Mouse (Mus musculus): ENCODE data around the gene Zscan2.

DNA sequence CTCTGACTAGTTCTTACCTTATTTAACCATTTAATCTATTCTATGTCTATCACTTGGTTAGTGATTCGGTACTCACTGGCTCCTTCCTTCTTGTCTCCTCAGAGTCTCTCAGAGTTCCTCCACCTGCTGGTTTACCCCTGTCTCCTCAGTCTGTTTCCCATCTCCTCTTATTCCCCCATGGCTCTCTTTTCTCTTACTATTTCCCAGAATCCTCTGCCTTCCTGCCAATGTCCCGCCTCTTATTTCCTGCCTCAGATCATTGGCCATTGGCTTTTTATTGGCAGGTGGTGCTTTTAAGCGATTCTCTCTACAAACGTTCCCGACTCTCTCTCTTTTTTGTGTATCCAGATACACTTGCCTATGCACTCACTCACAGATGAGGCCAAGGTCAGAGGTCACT lies 14.0 kb upstream of the Zscan2 start:
- TF ChIP-seq CTCF (IDR thresholded peaks at IDR 0.05; ENCODE audit: low read depth, low read length), result no peak
- no peak for TF ChIP-seq TAL1 (conservative IDR thresholded peaks at IDR 0.05; ENCODE audit: low read depth, low read length)
